Mouse (Mus musculus) small intestine, adult 10 weeks (tissue): Measurements from ENCODE around the gene Aprt. TPM values are rescaled to one million over a fixed set of nuclear protein-coding genes. Genes with fewer than 3 reads are reported as not detected.

ENCODE experiments used
- polyA plus RNA-seq: library from polyadenylated mRNA; stranded (reverse); fragments of 350-450 nt; fragmentation: Illumina TruSeq; extraction: RNeasy Lipid Tissue Mini Kit (QIAGEN cat#74804); gene quantifications from one replicate; pipeline ENCODE4 v1.2.3, GENCODE M21; 2014; ENCODE audit warnings: low replicate concordance

The Aprt gene
- 1.7 TPM for polyA plus RNA-seq

DNA sequence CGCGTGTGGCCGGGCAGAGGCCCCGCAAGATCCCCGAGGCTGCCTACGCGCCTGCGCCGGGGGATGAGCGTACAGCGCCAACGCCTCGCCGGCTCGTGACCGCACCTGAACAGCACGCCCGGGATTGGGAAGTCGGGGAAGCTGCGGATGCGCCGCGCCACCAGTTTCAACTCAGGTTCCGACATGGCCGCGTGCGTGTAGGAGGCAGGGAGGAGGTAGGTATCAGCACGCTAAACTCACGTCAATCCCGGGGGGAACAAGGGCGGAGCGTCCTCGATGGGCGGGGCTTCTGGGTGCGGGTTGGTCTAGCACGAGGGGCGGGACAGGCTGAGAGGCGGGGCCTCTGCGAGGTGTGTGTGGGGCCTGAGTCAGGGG is at the start of gene Aprt:
Gene Aprt (minus strand): TSS at position 262 of the 375 bp plus-strand sequence.

DNA sequence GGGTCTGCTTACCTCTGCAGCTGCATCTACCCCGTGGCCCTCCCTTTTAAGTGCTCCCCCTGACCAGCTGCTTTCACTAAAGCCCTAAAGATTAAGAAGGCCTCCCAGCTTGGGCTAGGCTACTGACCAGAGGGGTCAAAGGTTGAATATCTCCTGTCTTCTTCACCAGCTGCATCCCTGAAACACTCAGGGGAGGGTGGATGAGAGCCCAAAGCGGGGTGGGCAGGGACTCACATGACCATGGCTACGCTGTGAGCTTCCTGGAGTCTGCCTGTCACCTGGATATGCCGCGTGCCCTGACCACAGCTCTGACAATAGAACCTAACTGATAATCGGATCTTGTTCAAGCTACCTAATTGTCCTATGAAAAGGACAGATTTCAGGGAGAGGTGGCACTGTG is 46.0 kb upstream of the Aprt start, which contains the start of gene Pabpn1l:
Gene Pabpn1l (minus strand): TSS at position 13 of the 400 bp plus-strand sequence.

DNA sequence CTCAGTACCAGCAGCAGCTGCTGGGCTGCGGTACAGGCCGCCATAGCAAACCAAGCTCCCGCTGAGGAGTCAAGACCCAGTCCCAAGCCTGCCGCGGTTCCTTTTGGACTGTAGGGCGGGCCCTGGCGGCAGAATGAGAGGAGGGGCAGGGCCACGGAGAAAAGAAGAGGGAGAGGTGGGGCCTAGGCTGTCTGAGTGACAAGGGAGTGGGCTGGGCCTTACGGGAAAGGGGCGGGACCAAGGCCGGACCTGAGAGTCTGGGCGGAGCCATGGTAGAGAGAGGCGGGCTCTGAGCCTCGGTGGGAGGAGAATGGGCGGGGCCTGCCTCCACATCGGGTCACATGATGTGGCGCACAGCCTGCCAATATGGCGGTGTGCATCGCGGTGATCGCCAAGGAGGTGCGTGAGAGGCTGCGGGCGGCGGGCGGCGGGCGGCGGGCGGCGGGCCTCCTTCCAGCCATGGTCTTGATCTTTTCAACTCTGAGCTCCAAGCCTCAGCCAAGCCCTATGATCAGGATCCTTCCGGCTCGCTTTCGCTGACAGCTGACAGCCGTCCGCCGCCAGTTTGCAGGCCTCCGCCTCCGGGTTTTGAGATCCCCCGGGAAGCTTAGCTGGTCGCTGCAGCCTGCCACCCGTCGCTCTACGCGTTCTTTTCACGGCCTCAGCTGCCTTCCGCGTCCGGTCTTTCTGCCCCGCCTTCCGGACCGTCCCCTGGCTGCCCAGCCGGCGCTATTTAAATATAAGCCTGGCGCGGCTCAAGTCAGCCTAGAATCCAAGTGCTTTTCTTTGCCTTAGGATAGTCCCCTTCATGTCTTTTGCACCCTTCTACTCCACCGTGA is 34.8 kb upstream of the Aprt start, which contains the start of the genes Galns and Trappc2l:
Gene Galns (minus strand): TSS at position 169 of the 839 bp plus-strand sequence.
Gene Trappc2l (plus strand): TSS at position 346 of the 839 bp plus-strand sequence.

DNA sequence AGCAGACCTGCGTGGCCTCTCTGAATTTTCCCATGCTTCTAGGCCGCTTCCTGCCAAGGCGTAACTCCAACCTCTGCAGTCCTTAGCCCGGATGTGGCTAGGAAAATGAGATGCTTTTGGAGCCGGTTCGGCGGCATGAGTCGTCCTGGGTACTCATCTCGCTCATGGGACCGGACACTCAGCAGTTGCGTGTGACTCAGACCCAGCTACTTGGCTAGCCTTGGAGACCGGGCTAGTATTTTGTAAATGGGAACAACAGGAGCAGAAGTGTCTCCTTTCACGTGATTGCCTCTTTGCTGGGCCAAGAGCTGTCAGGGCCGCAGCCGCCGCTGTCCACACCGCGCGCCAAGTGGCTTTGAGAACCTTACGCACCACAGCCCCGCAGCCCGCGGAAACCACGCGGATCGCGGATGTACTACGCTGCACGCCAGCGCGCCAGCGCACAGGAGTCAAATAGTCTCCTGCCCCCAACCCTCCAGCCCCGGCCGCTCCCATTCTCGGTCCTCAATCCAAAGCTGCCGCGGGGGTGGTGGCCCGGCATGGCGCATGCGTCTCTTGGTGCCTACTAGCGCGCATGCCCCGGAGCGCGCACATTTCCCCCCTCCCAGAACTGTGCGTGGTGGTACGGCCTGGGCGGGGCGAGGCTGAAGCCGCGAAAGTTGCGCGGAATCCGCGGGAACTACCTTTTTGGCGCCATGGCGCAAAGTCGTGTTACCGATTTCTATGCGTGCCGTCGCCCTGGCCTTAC is 9.2 kb downstream of the Aprt start, which contains the start of gene Cdt1:
Gene Cdt1 (plus strand): TSS at position 655 of the 748 bp plus-strand sequence.

DNA sequence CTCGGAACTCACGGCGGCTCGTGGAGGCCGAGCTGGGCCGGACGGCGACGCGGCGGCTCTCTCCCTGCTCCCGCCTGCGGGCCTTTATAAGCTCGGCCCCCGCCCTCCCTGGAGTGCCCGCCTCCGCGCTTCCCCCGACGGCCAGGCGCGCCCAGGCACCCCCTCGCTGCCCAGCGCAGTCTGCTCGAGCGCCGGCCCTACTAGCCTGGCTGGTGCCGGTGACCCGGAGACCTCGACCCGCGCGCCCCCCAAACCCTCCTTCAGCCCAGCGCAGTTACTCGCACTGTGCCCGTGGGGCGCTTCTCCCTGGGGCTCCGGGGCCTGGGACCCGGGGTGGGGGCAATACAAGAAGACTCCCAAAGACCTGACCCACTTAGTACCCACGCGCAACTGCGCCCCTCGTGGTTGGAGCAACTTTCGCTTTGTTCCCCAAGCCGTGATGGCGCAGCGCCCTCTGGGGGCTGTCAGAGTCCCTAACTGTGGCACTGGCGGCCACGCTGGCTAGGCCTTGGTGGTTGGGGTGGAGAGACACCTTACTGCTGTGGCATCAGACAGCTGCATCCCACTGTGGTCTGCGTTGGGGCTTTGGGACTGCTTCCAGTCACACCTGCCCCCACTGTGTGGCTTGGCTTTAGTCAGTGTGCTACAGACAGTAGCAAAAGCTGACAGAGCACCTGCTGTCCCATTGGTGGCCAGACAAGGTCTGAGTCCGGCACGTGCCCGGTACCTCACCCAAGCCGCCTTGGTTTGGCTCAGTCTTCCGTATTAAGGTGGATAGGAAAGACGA is 25.3 kb downstream of the Aprt start, which contains the start of gene Piezo1:
Gene Piezo1 (minus strand): TSS at position 65 of the 787 bp plus-strand sequence.

Other genes starting within 250 kb of the Aprt start
- gene Trhr2, start 216.2 kb downstream of the Aprt start, polyA plus RNA-seq: not detected
- gene Zc3h18, start 200.3 kb downstream of the Aprt start, polyA plus RNA-seq: 13.0 TPM
- not detected for gene Il17c, start 154.9 kb downstream of the Aprt start, polyA plus RNA-seq
- not detected for gene Cyba, start 144.0 kb downstream of the Aprt start, polyA plus RNA-seq
- not detected for gene Mvd, start 133.5 kb downstream of the Aprt start, polyA plus RNA-seq
- not detected for gene Snai3, start 116.2 kb downstream of the Aprt start, polyA plus RNA-seq
- gene Rnf166, start 100.8 kb downstream of the Aprt start, polyA plus RNA-seq: 10.5 TPM
- gene Ctu2, start 100.8 kb downstream of the Aprt start, polyA plus RNA-seq: not detected
- gene Piezo1, start 25.6 kb downstream of the Aprt start, polyA plus RNA-seq: 0.26 TPM
- 2.0 TPM for gene Cdt1, start 8.9 kb downstream of the Aprt start, polyA plus RNA-seq
- 1.4 TPM for gene Galns, start 34.6 kb upstream of the Aprt start, polyA plus RNA-seq
- gene Trappc2l, start 34.7 kb upstream of the Aprt start, polyA plus RNA-seq: 1.9 TPM
- gene Pabpn1l, start 45.8 kb upstream of the Aprt start, polyA plus RNA-seq: not detected
- gene Cbfa2t3, start 122.2 kb upstream of the Aprt start, polyA plus RNA-seq: 1.5 TPM
- gene Acsf3, start 198.6 kb upstream of the Aprt start, polyA plus RNA-seq: 0.26 TPM